Mouse (Mus musculus) heart, embryonic 16.5 days (tissue): ENCODE data around the gene Cnpy3. TPM values are rescaled to one million over a fixed set of nuclear protein-coding genes. Genes with fewer than 3 reads are reported as not detected.

Experiments used
- ATAC-seq: fragments of 200-750 bp; cut with Nextera tagmentation; replicated peaks from 2 replicates; pipeline ENCODE4 v1.8.0; 2017; ENCODE audit warnings: moderate number of reproducible peaks; ENCODE audit not compliant: insufficient read depth, low FRiP score; ENCODE audit errors: extremely low read depth
- H3K27ac ChIP-seq: fragments of 300-500 bp; sonication (generic); 2 replicates; pipeline ENCODE4 v1.5.1; 2014; ENCODE audit warnings: mild to moderate bottlenecking, low read length, control low read depth, moderate library complexity
- H3K27me3 ChIP-seq: fragments of 300-500 bp; sonication (generic); 2 replicates; pipeline ENCODE4 v1.6.1; 2014; ENCODE audit warnings: low read length, mixed read lengths; ENCODE audit not compliant: control insufficient read depth, insufficient read depth
- H3K36me3 ChIP-seq: fragments of 300-500 bp; sonication (generic); 2 replicates; pipeline ENCODE4 v1.6.1; 2014; ENCODE audit not compliant: control insufficient read depth, insufficient read depth
- H3K4me1 ChIP-seq: fragments of 300-500 bp; sonication (generic); 2 replicates; pipeline ENCODE4 v1.6.1; 2014; ENCODE audit warnings: low read length, mixed read lengths; ENCODE audit not compliant: control insufficient read depth, insufficient read depth
- H3K4me2 ChIP-seq: fragments of 300-500 bp; sonication (generic); 2 replicates; pipeline ENCODE4 v1.6.1; 2014; ENCODE audit warnings: low read depth, mild to moderate bottlenecking, control low read depth, low read length
- H3K4me3 ChIP-seq: fragments of 300-500 bp; sonication (generic); 2 replicates; pipeline ENCODE4 v1.5.1; 2014; ENCODE audit warnings: mild to moderate bottlenecking, control low read depth, low read length
- H3K9ac ChIP-seq: fragments of 300-500 bp; sonication (generic); 2 replicates; pipeline ENCODE4 v1.6.1; 2014; ENCODE audit warnings: low read length, control low read depth
- H3K9me3 ChIP-seq: fragments of 300-500 bp; sonication (generic); replicated peaks from 2 replicates; pipeline ENCODE4 v1.6.1; 2016; ENCODE audit warnings: low read length; ENCODE audit not compliant: control insufficient read depth
- WGBS: fragments of 180-500 bp; shearing (Covaris S2); extraction: QIAGEN DNeasy Blood & Tissue Kit; methylation state at CpG from one replicate; pipeline ENCODE4 v1.1.7; 2014; 5-methylcytosine and 5-hydroxymethylcytosine counted together
- polyA plus RNA-seq: library from polyadenylated mRNA; unstranded; fragments of >200 nt; fragmentation: Nextera tagmentation; extraction: Ambion mirVana; gene quantifications from 2 replicates; pipeline ENCODE4 v1.2.1, GENCODE M21; 2015

Cnpy3 gene
- polyA plus RNA-seq, 1 experiment from 2014 or later = 50.6 TPM

- Histone ChIP-seq H3K4me3 (peak within 1 kb of the TSS; percentile 64), H3K27me3 (no peaks in the 10 kb centered on the region), H3K9me3 (no peaks in the 10 kb centered on the region), H3K36me3 (peaks cover 25% of the 10 kb centered on the region), H3K4me1 (peaks cover 6% of the 10 kb centered on the region; the same call in 1 of the 2 replicates), H3K4me2 (peak within 1 kb of the TSS; percentile 65), H3K27ac (peak within 1 kb of the TSS; percentile 75), H3K9ac (peak within 1 kb of the TSS; percentile 79)
- peak; percentile 94 for ATAC-seq
- under 1% methylated on average over 44 of the region's 44 CpGs for WGBS
These were observed 30.6 kb upstream of the Cnpy3 start, which contains the start of gene Rpl7l1 for GRCm38 (mm10) chr17:46782341-46783221. TSS of gene Rpl7l1 (minus strand) at chr17:46782672.

- Histone ChIP-seq H3K4me2 (peak overlapping the region; percentile 61), H3K27ac (peak overlapping the region; percentile 75), H3K36me3 (peaks cover 32% of the 10 kb centered on the region), H3K27me3 (no peaks in the 10 kb centered on the region), H3K4me1 (peaks cover 6% of the 10 kb centered on the region; the same call in 1 of the 2 replicates), H3K4me3 (peak overlapping the region; percentile 64), H3K9ac (peak overlapping the region; percentile 79), H3K9me3 (no peaks in the 10 kb centered on the region)
- no peak; the same call in 1 of the 2 replicates for ATAC-seq
- WGBS = 1% methylated on average over 11 of the region's 11 CpGs
These were observed 29.9 kb upstream of the Cnpy3 start for GRCm38 (mm10) chr17:46781876-46782275.

- no peak overlapping the region for H3K27ac ChIP-seq
- H3K27me3 ChIP-seq = no peaks in the 10 kb centered on the region
- no peak overlapping the region for H3K9ac ChIP-seq
- 66% methylated on average over 3 of the region's 3 CpGs for WGBS
- H3K9me3 ChIP-seq = no peaks in the 10 kb centered on the region
- H3K4me3 ChIP-seq = no peak overlapping the region
- H3K4me2 ChIP-seq = no peak overlapping the region
- ATAC-seq = no peak
- peaks cover 51% of the 10 kb centered on the region for H3K36me3 ChIP-seq
- peaks cover 14% of the 10 kb centered on the region for H3K4me1 ChIP-seq
These were observed 24.1 kb upstream of the Cnpy3 start for GRCm38 (mm10) chr17:46776087-46776486.

GRCm38 (mm10) chr17:46775070-46775469 is 23.1 kb upstream of the Cnpy3 start:
- ATAC-seq = no peak
- WGBS = 93% methylated on average over 9 of the region's 9 CpGs
- Histone ChIP-seq H3K9me3 (no peaks in the 10 kb centered on the region), H3K36me3 (peaks cover 47% of the 10 kb centered on the region), H3K4me1 (peaks cover 13% of the 10 kb centered on the region), H3K9ac (no peak overlapping the region), H3K27me3 (no peaks in the 10 kb centered on the region), H3K4me3 (no peak overlapping the region), H3K4me2 (no peak overlapping the region), H3K27ac (no peak overlapping the region)

GRCm38 (mm10) chr17:46774131-46774472 is 22.1 kb upstream of the Cnpy3 start:
- H3K4me3 ChIP-seq = no peak overlapping the region; the same call in 1 of the 2 replicates

GRCm38 (mm10) chr17:46773278-46774130 is 21.5 kb upstream of the Cnpy3 start:
- peak overlapping the region; percentile 88 for H3K9ac ChIP-seq
- no peaks in the 10 kb centered on the region for H3K27me3 ChIP-seq
- peak overlapping the region; percentile 75 for H3K27ac ChIP-seq
- H3K4me3 ChIP-seq = peak overlapping the region; percentile 71
- H3K4me1 ChIP-seq = peaks cover 13% of the 10 kb centered on the region
- no peaks in the 10 kb centered on the region for H3K9me3 ChIP-seq
- H3K36me3 ChIP-seq = peaks cover 33% of the 10 kb centered on the region
- ATAC-seq = no peak
- H3K4me2 ChIP-seq = peak overlapping the region; percentile 65
- 10% methylated on average over 19 of the region's 20 CpGs for WGBS

More at GRCm38 (mm10) chr17:46774131-46774472, 22.1 kb upstream of the Cnpy3 start:
- ATAC-seq = no peak
- Histone ChIP-seq H3K27ac (no peak overlapping the region), H3K36me3 (peaks cover 39% of the 10 kb centered on the region), H3K27me3 (no peaks in the 10 kb centered on the region), H3K9me3 (no peaks in the 10 kb centered on the region), H3K9ac (no peak overlapping the region), H3K4me2 (peak overlapping the region; percentile 65; the same call in 1 of the 2 replicates), H3K4me1 (peaks cover 13% of the 10 kb centered on the region)
- WGBS = 48% methylated on average over 2 of the region's 2 CpGs

- under 1% methylated on average over 50 of the region's 50 CpGs for WGBS
- Histone ChIP-seq H3K9me3 (no peaks in the 10 kb centered on the region), H3K4me1 (peaks cover 13% of the 10 kb centered on the region)
These were observed 20.6 kb upstream of the Cnpy3 start, which contains the start of gene 2310039H08Rik for GRCm38 (mm10) chr17:46772404-46773277. TSS of gene 2310039H08Rik (plus strand) at chr17:46772635.

GRCm38 (mm10) chr17:46772038-46772403 is 20.0 kb upstream of the Cnpy3 start:
- Histone ChIP-seq H3K4me2 (peak overlapping the region; percentile 65), H3K4me3 (peak overlapping the region; percentile 71), H3K4me1 (peaks cover 13% of the 10 kb centered on the region), H3K36me3 (peaks cover 20% of the 10 kb centered on the region), H3K27me3 (no peaks in the 10 kb centered on the region), H3K9ac (peak overlapping the region; percentile 88), H3K27ac (peak overlapping the region; percentile 75), H3K9me3 (no peaks in the 10 kb centered on the region)
- 4% methylated on average over 5 of the region's 5 CpGs for WGBS
- ATAC-seq = no peak

More at GRCm38 (mm10) chr17:46772404-46773277, 20.6 kb upstream of the Cnpy3 start, which contains the start of gene 2310039H08Rik:
- H3K9ac ChIP-seq = peak within 1 kb of the TSS; percentile 88
- peaks cover 26% of the 10 kb centered on the region for H3K36me3 ChIP-seq
- peak within 1 kb of the TSS; percentile 75 for H3K27ac ChIP-seq
- H3K27me3 ChIP-seq = no peaks in the 10 kb centered on the region
- peak within 1 kb of the TSS; percentile 65 for H3K4me2 ChIP-seq
- peak; percentile 83 for ATAC-seq
- H3K4me3 ChIP-seq = peak within 1 kb of the TSS; percentile 71
